17 mouse cellular contexts compared by ENCODE assay signal in the genomic region with DNA sequence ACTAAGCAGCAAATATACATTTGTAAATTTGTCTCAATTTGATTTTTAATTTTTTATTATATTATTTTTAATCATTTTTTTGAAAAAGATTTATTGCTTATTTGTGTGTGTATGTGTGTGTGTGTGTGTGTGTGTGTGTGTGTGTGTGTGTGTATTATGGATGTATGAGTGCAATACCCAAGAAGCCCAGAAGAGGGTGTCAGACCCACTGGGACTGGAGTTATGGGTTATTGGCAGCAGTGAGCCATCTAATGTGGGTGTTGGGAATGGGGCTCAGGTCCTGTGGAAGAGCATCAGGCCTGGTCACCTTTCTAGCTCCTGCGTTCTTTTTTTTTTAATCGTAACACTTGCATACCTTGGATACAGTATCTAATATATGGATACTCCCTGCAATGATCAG. TPM values are rescaled to one million over a fixed set of nuclear protein-coding genes. Genes with fewer than 3 reads are reported as not detected.
"Had no signal": no experiment of that assay in that cellular context is flagged by ENCODE, and none has a peak within 500 bp of the region (broad histone marks: within the 10 kb centered on the region; RNA-seq: fewer than 3 reads in every experiment).

No protein-coding gene starts in this region.

- DNase-seq: kidney, adult 11 months; kidney, adult 8-10 months; kidney, postnatal 10 days; kidney, postnatal 4 days; liver; lung, adult 18-20 months; thymus, postnatal 25 days had no signal

- H3K9ac ChIP-seq: kidney, embryonic 15.5 days; limb, embryonic 13.5 days; liver, embryonic 12.5 days; liver, embryonic 15.5 days; midbrain, embryonic 13.5 days had no signal

- H3K27me3 ChIP-seq: kidney, embryonic 15.5 days; limb, embryonic 13.5 days; liver, embryonic 12.5 days; liver, embryonic 15.5 days; midbrain, embryonic 13.5 days had no signal

- H3K4me2 ChIP-seq: kidney, embryonic 15.5 days; limb, embryonic 13.5 days; liver, embryonic 12.5 days; liver, embryonic 15.5 days; midbrain, embryonic 13.5 days had no signal

- ATAC-seq: liver, embryonic 12.5 days; midbrain, embryonic 13.5 days; midbrain, embryonic 16.5 days had no signal

- H3K36me3 ChIP-seq: kidney, embryonic 15.5 days; limb, embryonic 10.5 days; limb, embryonic 13.5 days; liver, embryonic 12.5 days; liver, embryonic 15.5 days; midbrain, embryonic 13.5 days had no signal

- H3K4me3 ChIP-seq: kidney, embryonic 15.5 days; limb, embryonic 10.5 days; limb, embryonic 13.5 days; liver, embryonic 12.5 days; liver, embryonic 15.5 days; midbrain, embryonic 13.5 days had no signal

- H3K4me1 ChIP-seq: limb, embryonic 13.5 days; liver, embryonic 12.5 days; liver, embryonic 15.5 days had no signal

- H3K27ac ChIP-seq: kidney, embryonic 15.5 days; limb, embryonic 10.5 days; limb, embryonic 13.5 days; liver, embryonic 12.5 days; liver, embryonic 15.5 days; macrophage; midbrain, embryonic 13.5 days had no signal

- H3K9me3 ChIP-seq: kidney, embryonic 15.5 days; limb, embryonic 10.5 days; limb, embryonic 13.5 days; liver, embryonic 12.5 days; liver, embryonic 15.5 days; midbrain, embryonic 13.5 days had no signal

RNA-seq across cellular contexts. Expression of a gene that starts 22.4 kb away (rescaled TPM):
- polyA plus RNA-seq: kidney, embryonic 15.5 days; limb, embryonic 10.5 days; liver, embryonic 12.5 days; liver, embryonic 15.5 days; macrophage; neural tube, embryonic 11.5 days; small intestine, adult 2 months had no signal
